Mouse (Mus musculus): Measurements from ENCODE around the gene Kxd1. TPM values are rescaled to one million over a fixed set of nuclear protein-coding genes. Genes with fewer than 3 reads are reported as not detected.
A peak's percentile ranks its signal among the peaks of the same experiment; 100 is the strongest.

Kxd1 gene
- polyA plus RNA-seq, 1 experiment from 2014 or later, result 29.0 TPM

GRCm38 (mm10) chr8:70540013-70540506, 12.3 kb upstream of the Kxd1 start:
- H3K4me2 ChIP-seq (ENCODE audit: low read depth, low read length), result peak overlapping the region; percentile 90
- H3K36me3 ChIP-seq (ENCODE audit: control insufficient read depth, insufficient read depth), result peaks cover 8% of the 10 kb centered on the region
- H3K9me3 ChIP-seq (replicated peaks; ENCODE audit: control insufficient read depth, low read length), result no peaks in the 10 kb centered on the region
- peak overlapping the region; percentile 88 for H3K4me3 ChIP-seq (ENCODE audit: low read depth, low read length)
- peak overlapping the region; percentile 94 for H3K9ac ChIP-seq (ENCODE audit: low read depth, low read length)
- H3K27me3 ChIP-seq (ENCODE audit: control insufficient read depth, insufficient read depth, low read depth, low read length), result no peaks in the 10 kb centered on the region
- 3% methylated on average over 4 of the region's 4 CpGs for WGBS (ENCODE audit: insufficient replicate concordance)
- ATAC-seq (ENCODE audit: low read depth), result no peak
- peak overlapping the region; percentile 100 for H3K27ac ChIP-seq (ENCODE audit: low read length)
- peaks cover 50% of the 10 kb centered on the region for H3K4me1 ChIP-seq (ENCODE audit: control insufficient read depth, low read depth, low read length)

GRCm38 (mm10) chr8:70539077-70539813, 11.5 kb upstream of the Kxd1 start, which contains the start of gene Ell:
Gene Ell (plus strand): TSS chr8:70539457.
- Histone ChIP-seq H3K4me1 (ENCODE audit: control insufficient read depth, low read depth, low read length) (peaks cover 43% of the 10 kb centered on the region), H3K4me3 (ENCODE audit: low read depth, low read length) (peak within 1 kb of the TSS; percentile 88), H3K27ac (ENCODE audit: low read length) (peak within 1 kb of the TSS; percentile 100), H3K4me2 (ENCODE audit: low read depth, low read length) (peak within 1 kb of the TSS; percentile 98), H3K9ac (ENCODE audit: low read depth, low read length) (peak within 1 kb of the TSS; percentile 94), H3K27me3 (ENCODE audit: control insufficient read depth, insufficient read depth, low read depth, low read length) (no peaks in the 10 kb centered on the region), H3K36me3 (ENCODE audit: control insufficient read depth, insufficient read depth) (peaks cover 17% of the 10 kb centered on the region), H3K9me3 (replicated peaks; ENCODE audit: control insufficient read depth, low read length) (no peaks in the 10 kb centered on the region)
- peak; percentile 82 for ATAC-seq (ENCODE audit: low read depth)
- WGBS (ENCODE audit: insufficient replicate concordance), result under 1% methylated on average over 58 of the region's 58 CpGs

- peaks cover 39% of the 10 kb centered on the region for H3K4me1 ChIP-seq (ENCODE audit: control insufficient read depth, low read depth, low read length)
- ATAC-seq (ENCODE audit: low read depth), result peak; percentile 67
- peaks cover 22% of the 10 kb centered on the region for H3K36me3 ChIP-seq (ENCODE audit: control insufficient read depth, insufficient read depth)
- peak overlapping the region; percentile 88 for H3K4me3 ChIP-seq (ENCODE audit: low read depth, low read length)
- under 1% methylated on average over 32 of the region's 32 CpGs for WGBS (ENCODE audit: insufficient replicate concordance)
- peak overlapping the region; percentile 100 for H3K27ac ChIP-seq (ENCODE audit: low read length)
- peak overlapping the region; percentile 77 for H3K9ac ChIP-seq (ENCODE audit: low read depth, low read length)
- no peaks in the 10 kb centered on the region for H3K9me3 ChIP-seq (replicated peaks; ENCODE audit: control insufficient read depth, low read length)
- no peaks in the 10 kb centered on the region for H3K27me3 ChIP-seq (ENCODE audit: control insufficient read depth, insufficient read depth, low read depth, low read length)
- H3K4me2 ChIP-seq (ENCODE audit: low read depth, low read length), result peak overlapping the region; percentile 98
Observed at GRCm38 (mm10) chr8:70538633-70539076, 10.9 kb upstream of the Kxd1 start.

GRCm38 (mm10) chr8:70538024-70538579, 10.3 kb upstream of the Kxd1 start:
- peak overlapping the region; percentile 88 for H3K4me3 ChIP-seq (ENCODE audit: low read depth, low read length)
- peaks cover 34% of the 10 kb centered on the region for H3K4me1 ChIP-seq (ENCODE audit: control insufficient read depth, low read depth, low read length)
- H3K9ac ChIP-seq (ENCODE audit: low read depth, low read length), result peak overlapping the region; percentile 77
- peak overlapping the region; percentile 100 for H3K27ac ChIP-seq (ENCODE audit: low read length)
- peak overlapping the region; percentile 98 for H3K4me2 ChIP-seq (ENCODE audit: low read depth, low read length)
- H3K9me3 ChIP-seq (replicated peaks; ENCODE audit: control insufficient read depth, low read length), result no peaks in the 10 kb centered on the region
- 19% methylated on average over 24 of the region's 24 CpGs for WGBS (ENCODE audit: insufficient replicate concordance)
- ATAC-seq (ENCODE audit: low read depth), result no peak
- peaks cover 23% of the 10 kb centered on the region for H3K36me3 ChIP-seq (ENCODE audit: control insufficient read depth, insufficient read depth)
- no peaks in the 10 kb centered on the region for H3K27me3 ChIP-seq (ENCODE audit: control insufficient read depth, insufficient read depth, low read depth, low read length)

GRCm38 (mm10) chr8:70535701-70536100, 7.9 kb upstream of the Kxd1 start:
- peaks cover 45% of the 10 kb centered on the region for H3K36me3 ChIP-seq (ENCODE audit: control insufficient read depth, insufficient read depth)
- 71% methylated on average over 2 of the region's 2 CpGs for WGBS (ENCODE audit: insufficient replicate concordance)

GRCm38 (mm10) chr8:70535221-70535620, 7.5 kb upstream of the Kxd1 start:
- H3K9ac ChIP-seq (ENCODE audit: low read depth, low read length), result no peak overlapping the region
- H3K9me3 ChIP-seq (replicated peaks; ENCODE audit: control insufficient read depth, low read length), result no peaks in the 10 kb centered on the region
- 77% methylated on average over 3 of the region's 3 CpGs for WGBS (ENCODE audit: insufficient replicate concordance)
- no peaks in the 10 kb centered on the region for H3K27me3 ChIP-seq (ENCODE audit: control insufficient read depth, insufficient read depth, low read depth, low read length)
- H3K4me1 ChIP-seq (ENCODE audit: control insufficient read depth, low read depth, low read length), result peaks cover 11% of the 10 kb centered on the region
- H3K27ac ChIP-seq (ENCODE audit: low read length), result no peak overlapping the region
- no peak for ATAC-seq (ENCODE audit: low read depth)
- no peak overlapping the region for H3K4me3 ChIP-seq (ENCODE audit: low read depth, low read length)
- H3K36me3 ChIP-seq (ENCODE audit: control insufficient read depth, insufficient read depth), result peaks cover 49% of the 10 kb centered on the region
- H3K4me2 ChIP-seq (ENCODE audit: low read depth, low read length), result no peak overlapping the region

More at GRCm38 (mm10) chr8:70535701-70536100, 7.9 kb upstream of the Kxd1 start:
- Histone ChIP-seq H3K27ac (ENCODE audit: low read length) (no peak overlapping the region), H3K9ac (ENCODE audit: low read depth, low read length) (no peak overlapping the region), H3K4me3 (ENCODE audit: low read depth, low read length) (no peak overlapping the region), H3K4me2 (ENCODE audit: low read depth, low read length) (no peak overlapping the region), H3K4me1 (ENCODE audit: control insufficient read depth, low read depth, low read length) (peaks cover 15% of the 10 kb centered on the region), H3K9me3 (replicated peaks; ENCODE audit: control insufficient read depth, low read length) (no peaks in the 10 kb centered on the region), H3K27me3 (ENCODE audit: control insufficient read depth, insufficient read depth, low read depth, low read length) (no peaks in the 10 kb centered on the region)
- no peak for ATAC-seq (ENCODE audit: low read depth)

- Histone ChIP-seq H3K27ac (ENCODE audit: low read length) (no peak overlapping the region), H3K9me3 (replicated peaks; ENCODE audit: control insufficient read depth, low read length) (no peaks in the 10 kb centered on the region), H3K4me2 (ENCODE audit: low read depth, low read length) (no peak overlapping the region), H3K4me1 (ENCODE audit: control insufficient read depth, low read depth, low read length) (peaks cover 17% of the 10 kb centered on the region), H3K9ac (ENCODE audit: low read depth, low read length) (no peak overlapping the region), H3K36me3 (ENCODE audit: control insufficient read depth, insufficient read depth) (peaks cover 51% of the 10 kb centered on the region), H3K27me3 (ENCODE audit: control insufficient read depth, insufficient read depth, low read depth, low read length) (no peaks in the 10 kb centered on the region), H3K4me3 (ENCODE audit: low read depth, low read length) (no peak overlapping the region)
- WGBS (ENCODE audit: insufficient replicate concordance), result 91% methylated on average over 12 of the region's 12 CpGs
- no peak for ATAC-seq (ENCODE audit: low read depth)
Observed at GRCm38 (mm10) chr8:70534281-70534680, 6.5 kb upstream of the Kxd1 start.

- peak overlapping the region; percentile 63; the same call in 1 of the 2 replicates for H3K4me2 ChIP-seq (ENCODE audit: low read depth, low read length)
- H3K9me3 ChIP-seq (replicated peaks; ENCODE audit: control insufficient read depth, low read length), result no peaks in the 10 kb centered on the region
- H3K4me3 ChIP-seq (ENCODE audit: low read depth, low read length), result no peak overlapping the region
- peaks cover 45% of the 10 kb centered on the region for H3K36me3 ChIP-seq (ENCODE audit: control insufficient read depth, insufficient read depth)
- H3K9ac ChIP-seq (ENCODE audit: low read depth, low read length), result peak overlapping the region; percentile 2; the same call in 1 of the 2 replicates
- H3K27ac ChIP-seq (ENCODE audit: low read length), result peak overlapping the region; percentile 53
- peaks cover 32% of the 10 kb centered on the region for H3K4me1 ChIP-seq (ENCODE audit: control insufficient read depth, low read depth, low read length)
- no peaks in the 10 kb centered on the region for H3K27me3 ChIP-seq (ENCODE audit: control insufficient read depth, insufficient read depth, low read depth, low read length)
- ATAC-seq (ENCODE audit: low read depth), result no peak
- 84% methylated on average over 2 of the region's 2 CpGs for WGBS (ENCODE audit: insufficient replicate concordance)
Observed at GRCm38 (mm10) chr8:70530314-70530713, 2.6 kb upstream of the Kxd1 start.

GRCm38 (mm10) chr8:70529741-70530161, 2.0 kb upstream of the Kxd1 start:
- no peaks in the 10 kb centered on the region for H3K9me3 ChIP-seq (replicated peaks; ENCODE audit: control insufficient read depth, low read length)
- H3K9ac ChIP-seq (ENCODE audit: low read depth, low read length), result peak overlapping the region; percentile 2
- H3K4me3 ChIP-seq (ENCODE audit: low read depth, low read length), result peak overlapping the region; percentile 11
- H3K27me3 ChIP-seq (ENCODE audit: control insufficient read depth, insufficient read depth, low read depth, low read length), result no peaks in the 10 kb centered on the region
- H3K36me3 ChIP-seq (ENCODE audit: control insufficient read depth, insufficient read depth), result peaks cover 39% of the 10 kb centered on the region
- no peak for ATAC-seq (ENCODE audit: low read depth)
- H3K4me1 ChIP-seq (ENCODE audit: control insufficient read depth, low read depth, low read length), result peaks cover 32% of the 10 kb centered on the region
- peak overlapping the region; percentile 63 for H3K4me2 ChIP-seq (ENCODE audit: low read depth, low read length)
- WGBS (ENCODE audit: insufficient replicate concordance), result 65% methylated on average over 3 of the region's 3 CpGs
- peak overlapping the region; percentile 53 for H3K27ac ChIP-seq (ENCODE audit: low read length)
